Mouse (Mus musculus) liver, postnatal 0 days (tissue): ENCODE data around the gene Rasgef1b. TPM values are rescaled to one million over a fixed set of nuclear protein-coding genes. Genes with fewer than 3 reads are reported as not detected.
A peak's percentile ranks its signal among the peaks of the same experiment; 100 is the strongest.

Experiments used
- ATAC-seq: fragments of 200-750 bp; cut with Nextera tagmentation; 2 replicates; pipeline ENCODE4 v1.8.0; 2017; ENCODE audit warnings: mild to moderate bottlenecking, moderate library complexity
- DNase-seq: peaks from one replicate; pipeline ENCODE4 v3.0.0-alpha.2; 2016
- H3K27ac ChIP-seq: fragments of 300-500 bp; sonication (generic); 2 replicates; pipeline ENCODE4 v1.5.1; 2014; ENCODE audit warnings: antibody characterized with exemption, moderate library complexity, mild to moderate bottlenecking, low read depth
- H3K27me3 ChIP-seq: fragments of 300-500 bp; sonication (generic); 2 replicates; pipeline ENCODE4 v1.6.1; 2014; ENCODE audit warnings: low read length, control low read depth, mixed read lengths; ENCODE audit not compliant: insufficient read depth
- H3K36me3 ChIP-seq: fragments of 300-500 bp; sonication (generic); replicated peaks from 2 replicates; pipeline ENCODE4 v1.6.1; 2014; ENCODE audit warnings: mild to moderate bottlenecking, control low read depth, low read length, moderate library complexity, mixed read lengths; ENCODE audit not compliant: insufficient read depth
- H3K4me1 ChIP-seq: fragments of 300-500 bp; sonication (generic); 2 replicates; pipeline ENCODE4 v1.6.1; 2014; ENCODE audit warnings: antibody characterized with exemption, mild to moderate bottlenecking, control low read depth; ENCODE audit not compliant: insufficient read depth
- H3K4me2 ChIP-seq: fragments of 300-500 bp; sonication (generic); 2 replicates; pipeline ENCODE4 v1.6.1; 2014; ENCODE audit warnings: low read depth, mild to moderate bottlenecking, low read length, moderate library complexity, mixed read lengths
- H3K4me3 ChIP-seq: fragments of 300-500 bp; sonication (generic); 2 replicates; pipeline ENCODE4 v1.5.1; 2014; ENCODE audit warnings: low read depth, low read length
- H3K9ac ChIP-seq: fragments of 300-500 bp; sonication (generic); replicated peaks from 2 replicates; pipeline ENCODE4 v1.6.1; 2014; ENCODE audit warnings: mild to moderate bottlenecking, moderate library complexity
- H3K9me3 ChIP-seq: fragments of 300-500 bp; sonication (generic); 2 replicates; pipeline ENCODE4 v1.6.1; 2016; ENCODE audit warnings: mild to moderate bottlenecking, control low read depth, low read length, mixed read lengths
- CTCF ChIP-seq: sonication (generic); IDR thresholded peaks from 2 replicates; pipeline ENCODE4 v1.5.1; 2016; ENCODE audit warnings: antibody characterized with exemption, low read depth
- EP300 ChIP-seq: IDR thresholded peaks from 2 replicates; pipeline ENCODE4 v1.6.1; 2016; ENCODE audit warnings: antibody characterized with exemption, low read depth, mild to moderate bottlenecking
- WGBS: fragments of 180-500 bp; shearing (Covaris S2); extraction: QIAGEN DNeasy Blood & Tissue Kit; methylation state at CpG from one replicate; pipeline ENCODE4 v1.1.7; 2014; ENCODE audit not compliant: insufficient replicate concordance; 5-methylcytosine and 5-hydroxymethylcytosine counted together
- polyA plus RNA-seq: library from polyadenylated mRNA; unstranded; fragments of >200 nt; fragmentation: Nextera tagmentation; extraction: Ambion mirVana; gene quantifications from 2 replicates; pipeline ENCODE4 v1.2.1, GENCODE M21; 2015

The Rasgef1b gene
- polyA plus RNA-seq, 1 experiment from 2014 or later: 11.8 TPM

GRCm38 (mm10) chr5:99382786-99383185, 346.1 kb downstream of the Rasgef1b start:
- 48% methylated on average over 5 of the region's 5 CpGs for WGBS
- Histone ChIP-seq H3K27ac (no peak overlapping the region; the same call in 1 of the 2 replicates), H3K4me1 (peaks cover 14% of the 10 kb centered on the region), H3K27me3 (no peaks in the 10 kb centered on the region), H3K9ac (no peak overlapping the region), H3K36me3 (no peaks in the 10 kb centered on the region), H3K4me3 (no peak overlapping the region), H3K4me2 (no peak overlapping the region), H3K9me3 (no peaks in the 10 kb centered on the region)
- DNase-seq (no peak), ATAC-seq (no peak)
- TF ChIP-seq CTCF (no peak), EP300 (no peak)

- no peaks in the 10 kb centered on the region for H3K9me3 ChIP-seq
- WGBS: 60% methylated on average over 2 of the region's 2 CpGs
- H3K9ac ChIP-seq: no peak overlapping the region
- H3K4me2 ChIP-seq: no peak overlapping the region
- H3K27ac ChIP-seq: no peak overlapping the region; the same call in 1 of the 2 replicates
- H3K36me3 ChIP-seq: no peaks in the 10 kb centered on the region
- H3K4me3 ChIP-seq: no peak overlapping the region
- DNase-seq: no peak
- peaks cover 10% of the 10 kb centered on the region for H3K4me1 ChIP-seq
- H3K27me3 ChIP-seq: no peaks in the 10 kb centered on the region
- TF ChIP-seq EP300 (no peak), CTCF (no peak)
- 0 out of 2 replicates have a peak, but pooled peaks have one; percentile 26 for ATAC-seq
These were observed 347.2 kb downstream of the Rasgef1b start for GRCm38 (mm10) chr5:99381639-99382038.

GRCm38 (mm10) chr5:99380882-99381281, 348.0 kb downstream of the Rasgef1b start:
- Histone ChIP-seq H3K9me3 (no peaks in the 10 kb centered on the region), H3K4me2 (no peak overlapping the region), H3K27ac (peak overlapping the region; percentile 68), H3K27me3 (no peaks in the 10 kb centered on the region), H3K4me3 (no peak overlapping the region), H3K9ac (no peak overlapping the region), H3K4me1 (peaks cover 7% of the 10 kb centered on the region), H3K36me3 (no peaks in the 10 kb centered on the region)
- ATAC-seq (no peak), DNase-seq (no peak)
- TF ChIP-seq CTCF: no peak
- TF ChIP-seq EP300: no peak
- 80% methylated on average over 9 of the region's 9 CpGs for WGBS

- Histone ChIP-seq H3K4me3 (no peak overlapping the region), H3K27ac (peak overlapping the region; percentile 68; the same call in 1 of the 2 replicates), H3K9ac (no peak overlapping the region; the same call in 1 of the 2 replicates), H3K9me3 (no peaks in the 10 kb centered on the region), H3K4me2 (no peak overlapping the region; the same call in 1 of the 2 replicates), H3K4me1 (peaks cover 10% of the 10 kb centered on the region), H3K27me3 (no peaks in the 10 kb centered on the region), H3K36me3 (no peaks in the 10 kb centered on the region)
- WGBS: 36% methylated on average over 12 of the region's 12 CpGs
- DNase-seq (peak; percentile 41), ATAC-seq (peak; percentile 79)
- TF ChIP-seq CTCF (no peak), EP300 (0 out of 2 replicates have a peak, but pooled peaks have one; percentile 18)
These were observed 348.7 kb downstream of the Rasgef1b start for GRCm38 (mm10) chr5:99380166-99380565.

GRCm38 (mm10) chr5:99378437-99379226, 350.2 kb downstream of the Rasgef1b start:
- Histone ChIP-seq H3K27ac (no peak overlapping the region), H3K9ac (no peak overlapping the region), H3K4me2 (no peak overlapping the region), H3K9me3 (no peaks in the 10 kb centered on the region), H3K4me1 (peaks cover 10% of the 10 kb centered on the region), H3K4me3 (no peak overlapping the region), H3K36me3 (no peaks in the 10 kb centered on the region), H3K27me3 (no peaks in the 10 kb centered on the region)
- no peak for DNase-seq
- ATAC-seq: no peak
- TF ChIP-seq CTCF: no peak
- TF ChIP-seq EP300: no peak
- 78% methylated on average over 11 of the region's 11 CpGs for WGBS

- ATAC-seq: peak; percentile 30
- H3K9ac ChIP-seq: no peak overlapping the region
- peak overlapping the region; percentile 39; the same call in 1 of the 2 replicates for H3K27ac ChIP-seq
- H3K27me3 ChIP-seq: no peaks in the 10 kb centered on the region
- no peaks in the 10 kb centered on the region for H3K9me3 ChIP-seq
- no peaks in the 10 kb centered on the region for H3K36me3 ChIP-seq
- peak; percentile 29 for DNase-seq
- peaks cover 17% of the 10 kb centered on the region for H3K4me1 ChIP-seq
- no peak overlapping the region for H3K4me3 ChIP-seq
- no peak for TF ChIP-seq CTCF
- TF ChIP-seq EP300: no peak
- H3K4me2 ChIP-seq: no peak overlapping the region
- whole genome bisulfite sequencing: 27% methylated on average over 7 of the region's 7 CpGs
These were observed 353.1 kb downstream of the Rasgef1b start for GRCm38 (mm10) chr5:99375725-99376124.
